Mouse (Mus musculus) midbrain, postnatal 0 days (tissue): ENCODE data around the gene She. TPM values are rescaled to one million over a fixed set of nuclear protein-coding genes. Genes with fewer than 3 reads are reported as not detected.
A peak's percentile ranks its signal among the peaks of the same experiment; 100 is the strongest.

ENCODE experiments used
- ATAC-seq: fragments of 200-750 bp; cut with Nextera tagmentation; 2 replicates; pipeline ENCODE4 v1.8.0; 2017; ENCODE audit warnings: moderate number of reproducible peaks, mild to moderate bottlenecking, moderate TSS enrichment, moderate library complexity; ENCODE audit not compliant: low FRiP score
- DNase-seq: peaks from one replicate; pipeline ENCODE4 v3.0.0-alpha.2; 2015; ENCODE audit warnings: low spot score
- H3K27ac ChIP-seq: fragments of 300-500 bp; sonication (generic); 2 replicates; pipeline ENCODE4 v1.5.1; 2014; ENCODE audit warnings: low read depth, mild to moderate bottlenecking, low read length, mixed read lengths
- H3K27me3 ChIP-seq: fragments of 300-500 bp; sonication (generic); 2 replicates; pipeline ENCODE4 v1.6.1; 2014; ENCODE audit warnings: low read length, control low read depth, mixed read lengths; ENCODE audit not compliant: insufficient read depth
- H3K36me3 ChIP-seq: fragments of 300-500 bp; sonication (generic); 2 replicates; pipeline ENCODE4 v1.6.1; 2014; ENCODE audit warnings: low read length, control low read depth, mixed read lengths; ENCODE audit not compliant: insufficient read depth
- H3K4me1 ChIP-seq: fragments of 300-500 bp; sonication (generic); 2 replicates; pipeline ENCODE4 v1.6.1; 2014; ENCODE audit warnings: mild to moderate bottlenecking, control low read depth, antibody characterized with exemption, low read length, mixed read lengths; ENCODE audit not compliant: insufficient read depth
- H3K4me2 ChIP-seq: fragments of 300-500 bp; sonication (generic); 2 replicates; pipeline ENCODE4 v1.6.1; 2014; ENCODE audit warnings: low read depth, mild to moderate bottlenecking, low read length, mixed read lengths; ENCODE audit not compliant: poor library complexity, severe bottlenecking
- H3K4me3 ChIP-seq: fragments of 300-500 bp; sonication (generic); 2 replicates; pipeline ENCODE4 v1.5.1; 2014; ENCODE audit warnings: low read depth, mild to moderate bottlenecking, low read length, moderate library complexity
- H3K9ac ChIP-seq: fragments of 300-500 bp; sonication (generic); replicated peaks from 2 replicates; pipeline ENCODE4 v1.6.1; 2014; ENCODE audit warnings: mild to moderate bottlenecking, low read length, moderate library complexity, mixed read lengths; ENCODE audit not compliant: poor library complexity, severe bottlenecking
- H3K9me3 ChIP-seq: fragments of 300-500 bp; sonication (generic); 2 replicates; pipeline ENCODE4 v1.6.1; 2016; ENCODE audit warnings: low read length, control low read depth
- CTCF ChIP-seq: IDR thresholded peaks from 2 replicates; pipeline ENCODE4 v1.5.1; 2016; ENCODE audit warnings: antibody characterized with exemption, mild to moderate bottlenecking
- WGBS: fragments of 180-500 bp; shearing (Covaris S2); extraction: QIAGEN DNeasy Blood & Tissue Kit; methylation state at CpG from one replicate; pipeline ENCODE4 v1.1.7; 2014; 5-methylcytosine and 5-hydroxymethylcytosine counted together
- polyA plus RNA-seq: library from polyadenylated mRNA; unstranded; fragments of >200 nt; fragmentation: Nextera tagmentation; extraction: Ambion mirVana; gene quantifications from 2 replicates; pipeline ENCODE4 v1.2.1, GENCODE M21; 2015
- total RNA-seq: library from RNA; depleted of rRNA; stranded (reverse); fragments of >200 nt; gene quantifications from 2 replicates; pipeline ENCODE4 v1.2.3, GENCODE M21; 2014; rRNA removed

The She gene
- 1.8 and 2.7 TPM in 2 replicates for total RNA-seq
- polyA plus RNA-seq = 0.91 and 1.0 TPM in 2 replicates

- ATAC-seq (no peak), DNase-seq (no peak)
- 4% methylated on average over 70 of the region's 96 CpGs for WGBS
- H3K9me3 ChIP-seq = no peaks in the 10 kb centered on the region
- H3K27me3 ChIP-seq = peaks cover 57% of the 10 kb centered on the region
- no peaks in the 10 kb centered on the region for H3K36me3 ChIP-seq
- peak within 1 kb of the TSS; percentile 58 for H3K4me2 ChIP-seq
- H3K4me3 ChIP-seq = peak within 1 kb of the TSS; percentile 36
- 0 out of 2 replicates have a peak within 1 kb of the TSS, but pooled peaks have one; percentile 8 for H3K9ac ChIP-seq
- H3K4me1 ChIP-seq = 0 out of 2 replicates have a peak, but pooled peaks cover 5% of the 10 kb centered on the region
- no peak for TF ChIP-seq CTCF
- H3K27ac ChIP-seq = peak within 1 kb of the TSS; percentile 18; the same call in 1 of the 2 replicates
These were observed at the start of gene She for GRCm38 (mm10) chr3:89830815-89831591. She (plus strand) TSS chr3:89831370.

- ATAC-seq (no peak), DNase-seq (no peak)
- Histone ChIP-seq H3K9me3 (no peaks in the 10 kb centered on the region), H3K4me1 (no peaks in the 10 kb centered on the region), H3K4me2 (no peak overlapping the region), H3K36me3 (peaks cover 52% of the 10 kb centered on the region), H3K9ac (no peak overlapping the region), H3K27me3 (no peaks in the 10 kb centered on the region), H3K4me3 (no peak overlapping the region), H3K27ac (no peak overlapping the region)
- TF ChIP-seq CTCF = no peak
- 69% methylated on average over 5 of the region's 5 CpGs for WGBS
These were observed 49.5 kb upstream of the She start for GRCm38 (mm10) chr3:89781640-89782039.

- Histone ChIP-seq H3K4me3 (no peak overlapping the region), H3K4me2 (no peak overlapping the region), H3K9ac (no peak overlapping the region), H3K36me3 (peaks cover 28% of the 10 kb centered on the region), H3K9me3 (no peaks in the 10 kb centered on the region), H3K27ac (no peak overlapping the region), H3K27me3 (no peaks in the 10 kb centered on the region), H3K4me1 (no peaks in the 10 kb centered on the region)
- WGBS = 19% methylated on average over 11 of the region's 11 CpGs
- DNase-seq (peak; percentile 82), ATAC-seq (peak; percentile 62; the same call in 1 of the 2 replicates)
- TF ChIP-seq CTCF = peak; percentile 78
These were observed 46.0 kb upstream of the She start for GRCm38 (mm10) chr3:89784991-89785753.

- no peaks in the 10 kb centered on the region for H3K4me1 ChIP-seq
- H3K4me2 ChIP-seq = no peak overlapping the region
- no peak overlapping the region for H3K27ac ChIP-seq
- WGBS = 80% methylated on average over 6 of the region's 6 CpGs
- H3K4me3 ChIP-seq = no peak overlapping the region
- DNase-seq (no peak), ATAC-seq (no peak)
- H3K9ac ChIP-seq = no peak overlapping the region
- no peaks in the 10 kb centered on the region for H3K9me3 ChIP-seq
- H3K27me3 ChIP-seq = no peaks in the 10 kb centered on the region
- H3K36me3 ChIP-seq = peaks cover 17% of the 10 kb centered on the region
- no peak for TF ChIP-seq CTCF
These were observed 44.9 kb upstream of the She start for GRCm38 (mm10) chr3:89786275-89786674.

- WGBS = 74% methylated on average over 16 of the region's 16 CpGs
- H3K27ac ChIP-seq = no peak overlapping the region
- no peak overlapping the region for H3K4me3 ChIP-seq
- ATAC-seq (no peak), DNase-seq (no peak)
- no peaks in the 10 kb centered on the region for H3K4me1 ChIP-seq
- H3K27me3 ChIP-seq = no peaks in the 10 kb centered on the region
- no peaks in the 10 kb centered on the region for H3K9me3 ChIP-seq
- H3K4me2 ChIP-seq = no peak overlapping the region
- no peak for TF ChIP-seq CTCF
- no peaks in the 10 kb centered on the region for H3K36me3 ChIP-seq
- H3K9ac ChIP-seq = no peak overlapping the region
These were observed 42.4 kb upstream of the She start for GRCm38 (mm10) chr3:89788680-89789352.
